Mouse (Mus musculus): Measurements from ENCODE around the gene Ehd4. TPM values are rescaled to one million over a fixed set of nuclear protein-coding genes. Genes with fewer than 3 reads are reported as not detected.

The Ehd4 gene
- polyA plus RNA-seq, 1 experiment from 2014 or later, result 159 TPM

- no peak overlapping the region for H3K4me2 ChIP-seq
- WGBS, result 83% methylated on average over 8 of the region's 8 CpGs
These were observed 13.4 kb upstream of the Ehd4 start for GRCm38 (mm10) chr2:120167763-120168162.

GRCm38 (mm10) chr2:120165474-120165873 is 11.1 kb upstream of the Ehd4 start:
- no peak overlapping the region for H3K27ac ChIP-seq (ENCODE audit: poor library complexity, severe bottlenecking)
- ATAC-seq (ENCODE audit: insufficient number of reproducible peaks, low FRiP score), result no peak
- no peak overlapping the region for H3K4me2 ChIP-seq

More at GRCm38 (mm10) chr2:120167763-120168162, 13.4 kb upstream of the Ehd4 start:
- Histone ChIP-seq H3K9ac (no peak overlapping the region), H3K4me3 (no peak overlapping the region), H3K9me3 (replicated peaks) (no peaks in the 10 kb centered on the region), H3K27me3 (replicated peaks) (no peaks in the 10 kb centered on the region), H3K27ac (ENCODE audit: poor library complexity, severe bottlenecking) (no peak overlapping the region), H3K36me3 (no peaks in the 10 kb centered on the region), H3K4me1 (replicated peaks) (no peaks in the 10 kb centered on the region)
- ATAC-seq (ENCODE audit: insufficient number of reproducible peaks, low FRiP score), result no peak

GRCm38 (mm10) chr2:120159434-120159833 is 5.0 kb upstream of the Ehd4 start:
- H3K27ac ChIP-seq (ENCODE audit: poor library complexity, severe bottlenecking), result no peak overlapping the region
- H3K4me3 ChIP-seq, result no peak overlapping the region

More at GRCm38 (mm10) chr2:120165474-120165873, 11.1 kb upstream of the Ehd4 start:
- Histone ChIP-seq H3K36me3 (no peaks in the 10 kb centered on the region), H3K27me3 (replicated peaks) (no peaks in the 10 kb centered on the region), H3K4me3 (no peak overlapping the region), H3K4me1 (replicated peaks) (no peaks in the 10 kb centered on the region), H3K9me3 (replicated peaks) (no peaks in the 10 kb centered on the region), H3K9ac (no peak overlapping the region)
- 79% methylated on average over 10 of the region's 10 CpGs for WGBS

GRCm38 (mm10) chr2:120158846-120159245 is 4.4 kb upstream of the Ehd4 start:
- H3K4me1 ChIP-seq (replicated peaks), result 0 out of 2 replicates have a peak, but pooled peaks cover 9% of the 10 kb centered on the region
- no peak for ATAC-seq (ENCODE audit: insufficient number of reproducible peaks, low FRiP score)
- 41% methylated on average over 1 of the region's 1 CpGs for WGBS
- no peaks in the 10 kb centered on the region for H3K27me3 ChIP-seq (replicated peaks)
- no peak overlapping the region for H3K4me3 ChIP-seq
- no peak overlapping the region for H3K27ac ChIP-seq (ENCODE audit: poor library complexity, severe bottlenecking)
- H3K9ac ChIP-seq, result no peak overlapping the region
- no peak overlapping the region for H3K4me2 ChIP-seq
- H3K36me3 ChIP-seq, result no peaks in the 10 kb centered on the region
- peaks cover 3% of the 10 kb centered on the region for H3K9me3 ChIP-seq (replicated peaks)

More at GRCm38 (mm10) chr2:120159434-120159833, 5.0 kb upstream of the Ehd4 start:
- Histone ChIP-seq H3K9me3 (replicated peaks) (peaks cover 3% of the 10 kb centered on the region), H3K4me2 (no peak overlapping the region), H3K36me3 (no peaks in the 10 kb centered on the region), H3K4me1 (replicated peaks) (0 out of 2 replicates have a peak, but pooled peaks cover 9% of the 10 kb centered on the region), H3K9ac (no peak overlapping the region), H3K27me3 (replicated peaks) (no peaks in the 10 kb centered on the region)
- ATAC-seq (ENCODE audit: insufficient number of reproducible peaks, low FRiP score), result no peak
- 79% methylated on average over 2 of the region's 2 CpGs for WGBS

GRCm38 (mm10) chr2:120158016-120158415 is 3.6 kb upstream of the Ehd4 start:
- H3K27ac ChIP-seq (ENCODE audit: poor library complexity, severe bottlenecking), result no peak overlapping the region
- 53% methylated on average over 5 of the region's 5 CpGs for WGBS

GRCm38 (mm10) chr2:120157606-120158005 is 3.2 kb upstream of the Ehd4 start:
- WGBS, result 69% methylated on average over 2 of the region's 2 CpGs
- ATAC-seq (ENCODE audit: insufficient number of reproducible peaks, low FRiP score), result no peak
- Histone ChIP-seq H3K4me3 (no peak overlapping the region), H3K9ac (no peak overlapping the region), H3K36me3 (no peaks in the 10 kb centered on the region), H3K9me3 (replicated peaks) (peaks cover 3% of the 10 kb centered on the region), H3K27me3 (replicated peaks) (no peaks in the 10 kb centered on the region), H3K27ac (ENCODE audit: poor library complexity, severe bottlenecking) (no peak overlapping the region), H3K4me2 (no peak overlapping the region), H3K4me1 (replicated peaks) (0 out of 2 replicates have a peak, but pooled peaks cover 16% of the 10 kb centered on the region)

More at GRCm38 (mm10) chr2:120158016-120158415, 3.6 kb upstream of the Ehd4 start:
- Histone ChIP-seq H3K4me1 (replicated peaks) (0 out of 2 replicates have a peak, but pooled peaks cover 14% of the 10 kb centered on the region), H3K27me3 (replicated peaks) (no peaks in the 10 kb centered on the region), H3K9me3 (replicated peaks) (peaks cover 3% of the 10 kb centered on the region), H3K4me3 (no peak overlapping the region), H3K9ac (no peak overlapping the region), H3K36me3 (no peaks in the 10 kb centered on the region), H3K4me2 (no peak overlapping the region)
- ATAC-seq (ENCODE audit: insufficient number of reproducible peaks, low FRiP score), result no peak

GRCm38 (mm10) chr2:120153586-120154360 is 633 bp downstream of the Ehd4 start:
- WGBS, result 1% methylated on average over 37 of the region's 38 CpGs
- ATAC-seq (ENCODE audit: insufficient number of reproducible peaks, low FRiP score), result peak; percentile 13; the same call in 1 of the 2 replicates
- Histone ChIP-seq H3K4me1 (replicated peaks) (peaks cover 23% of the 10 kb centered on the region), H3K9ac (peak overlapping the region; percentile 95), H3K27me3 (replicated peaks) (no peaks in the 10 kb centered on the region), H3K27ac (ENCODE audit: poor library complexity, severe bottlenecking) (peak overlapping the region; percentile 90), H3K9me3 (replicated peaks) (peaks cover 3% of the 10 kb centered on the region), H3K4me2 (peak overlapping the region; percentile 91), H3K4me3 (peak overlapping the region; percentile 89), H3K36me3 (peaks cover 12% of the 10 kb centered on the region)

GRCm38 (mm10) chr2:120150571-120150970 is 3.8 kb downstream of the Ehd4 start:
- ATAC-seq (ENCODE audit: insufficient number of reproducible peaks, low FRiP score), result no peak
- no peak overlapping the region for H3K4me3 ChIP-seq
- H3K4me2 ChIP-seq, result no peak overlapping the region
- no peaks in the 10 kb centered on the region for H3K9me3 ChIP-seq (replicated peaks)
- peaks cover 14% of the 10 kb centered on the region for H3K36me3 ChIP-seq
- H3K9ac ChIP-seq, result no peak overlapping the region
- H3K27ac ChIP-seq (ENCODE audit: poor library complexity, severe bottlenecking), result no peak overlapping the region
- WGBS, result 76% methylated on average over 3 of the region's 3 CpGs
- peaks cover 47% of the 10 kb centered on the region for H3K4me1 ChIP-seq (replicated peaks)
- no peaks in the 10 kb centered on the region for H3K27me3 ChIP-seq (replicated peaks)

GRCm38 (mm10) chr2:120149634-120150033 is 4.8 kb downstream of the Ehd4 start:
- peaks cover 46% of the 10 kb centered on the region for H3K4me1 ChIP-seq (replicated peaks)
- H3K27ac ChIP-seq (ENCODE audit: poor library complexity, severe bottlenecking), result peak overlapping the region; percentile 16; the same call in 1 of the 2 replicates
- 0 out of 2 replicates have a peak overlapping the region, but pooled peaks have one; percentile 30 for H3K9ac ChIP-seq
- 79% methylated on average over 7 of the region's 7 CpGs for WGBS
- H3K9me3 ChIP-seq (replicated peaks), result no peaks in the 10 kb centered on the region
- no peak overlapping the region for H3K4me2 ChIP-seq
- no peaks in the 10 kb centered on the region for H3K27me3 ChIP-seq (replicated peaks)
- no peak for ATAC-seq (ENCODE audit: insufficient number of reproducible peaks, low FRiP score)
- no peak overlapping the region for H3K4me3 ChIP-seq
- peaks cover 14% of the 10 kb centered on the region for H3K36me3 ChIP-seq

GRCm38 (mm10) chr2:120147999-120148398 is 6.4 kb downstream of the Ehd4 start:
- Histone ChIP-seq H3K9ac (peak overlapping the region; percentile 41; the same call in 1 of the 2 replicates), H3K4me1 (replicated peaks) (peaks cover 41% of the 10 kb centered on the region), H3K27ac (ENCODE audit: poor library complexity, severe bottlenecking) (peak overlapping the region; percentile 88), H3K36me3 (peaks cover 21% of the 10 kb centered on the region), H3K4me3 (no peak overlapping the region), H3K9me3 (replicated peaks) (no peaks in the 10 kb centered on the region), H3K4me2 (peak overlapping the region; percentile 45), H3K27me3 (replicated peaks) (no peaks in the 10 kb centered on the region)
- 6% methylated on average over 3 of the region's 3 CpGs for WGBS
- peak; percentile 80 for ATAC-seq (ENCODE audit: insufficient number of reproducible peaks, low FRiP score)

GRCm38 (mm10) chr2:120147364-120147763 is 7.0 kb downstream of the Ehd4 start:
- H3K4me2 ChIP-seq, result no peak overlapping the region
- no peaks in the 10 kb centered on the region for H3K9me3 ChIP-seq (replicated peaks)
- no peak for ATAC-seq (ENCODE audit: insufficient number of reproducible peaks, low FRiP score)
- H3K9ac ChIP-seq, result no peak overlapping the region
- H3K4me1 ChIP-seq (replicated peaks), result peaks cover 36% of the 10 kb centered on the region
- no peak overlapping the region for H3K4me3 ChIP-seq
- WGBS, result 18% methylated on average over 2 of the region's 2 CpGs
- peaks cover 26% of the 10 kb centered on the region for H3K36me3 ChIP-seq
- H3K27me3 ChIP-seq (replicated peaks), result no peaks in the 10 kb centered on the region
- H3K27ac ChIP-seq (ENCODE audit: poor library complexity, severe bottlenecking), result peak overlapping the region; percentile 88
